Mouse (Mus musculus) liver, embryonic 15.5 days (tissue): ENCODE measurements around the gene Ndufs8. TPM values are rescaled to one million over a fixed set of nuclear protein-coding genes. Genes with fewer than 3 reads are reported as not detected.

Source experiments
- ATAC-seq: fragments of 200-750 bp; cut with Nextera tagmentation; 2 replicates; pipeline ENCODE4 v1.8.0; 2017; ENCODE audit warnings: moderate number of reproducible peaks, mild to moderate bottlenecking, moderate library complexity; ENCODE audit not compliant: insufficient read depth
- H3K27ac ChIP-seq: fragments of 300-500 bp; sonication (generic); replicated peaks from 2 replicates; pipeline ENCODE4 v1.5.1; 2015; ENCODE audit warnings: mild to moderate bottlenecking, inconsistent platforms
- H3K27me3 ChIP-seq: fragments of 300-500 bp; sonication (generic); 2 replicates; pipeline ENCODE4 v1.6.1; 2015; ENCODE audit warnings: mild to moderate bottlenecking, inconsistent platforms
- H3K36me3 ChIP-seq: fragments of 300-500 bp; sonication (generic); replicated peaks from 2 replicates; pipeline ENCODE4 v1.6.1; 2015; ENCODE audit warnings: moderate library complexity, mild to moderate bottlenecking, inconsistent platforms
- H3K4me1 ChIP-seq: fragments of 300-500 bp; sonication (generic); replicated peaks from 2 replicates; pipeline ENCODE4 v1.6.1; 2015; ENCODE audit warnings: inconsistent platforms
- H3K4me2 ChIP-seq: fragments of 300-500 bp; sonication (generic); 2 replicates; pipeline ENCODE4 v1.6.1; 2015; ENCODE audit warnings: moderate library complexity, mild to moderate bottlenecking, inconsistent platforms
- H3K4me3 ChIP-seq: fragments of 300-500 bp; sonication (generic); replicated peaks from 2 replicates; pipeline ENCODE4 v1.5.1; 2015; ENCODE audit warnings: mild to moderate bottlenecking, inconsistent platforms
- H3K9ac ChIP-seq: fragments of 300-500 bp; sonication (generic); 2 replicates; pipeline ENCODE4 v1.6.1; 2015; ENCODE audit warnings: moderate library complexity, mild to moderate bottlenecking, inconsistent platforms
- H3K9me3 ChIP-seq: fragments of 300-500 bp; sonication (generic); replicated peaks from 2 replicates; pipeline ENCODE4 v1.6.1; 2016; ENCODE audit warnings: inconsistent platforms
- WGBS: fragments of 180-500 bp; shearing (Covaris S2); methylation state at CpG from one replicate; pipeline ENCODE4 v1.1.7; 2015; ENCODE audit warnings: mixed read lengths; ENCODE audit not compliant: insufficient replicate concordance; 5-methylcytosine and 5-hydroxymethylcytosine counted together
- polyA plus RNA-seq: library from polyadenylated mRNA; unstranded; fragments of >200 nt; fragmentation: Nextera tagmentation; extraction: Ambion mirVana; gene quantifications from 2 replicates; pipeline ENCODE4 v1.2.1, GENCODE M21; 2015

Ndufs8 gene
- polyA plus RNA-seq, 1 experiment from 2014 or later: 168 TPM

DNA sequence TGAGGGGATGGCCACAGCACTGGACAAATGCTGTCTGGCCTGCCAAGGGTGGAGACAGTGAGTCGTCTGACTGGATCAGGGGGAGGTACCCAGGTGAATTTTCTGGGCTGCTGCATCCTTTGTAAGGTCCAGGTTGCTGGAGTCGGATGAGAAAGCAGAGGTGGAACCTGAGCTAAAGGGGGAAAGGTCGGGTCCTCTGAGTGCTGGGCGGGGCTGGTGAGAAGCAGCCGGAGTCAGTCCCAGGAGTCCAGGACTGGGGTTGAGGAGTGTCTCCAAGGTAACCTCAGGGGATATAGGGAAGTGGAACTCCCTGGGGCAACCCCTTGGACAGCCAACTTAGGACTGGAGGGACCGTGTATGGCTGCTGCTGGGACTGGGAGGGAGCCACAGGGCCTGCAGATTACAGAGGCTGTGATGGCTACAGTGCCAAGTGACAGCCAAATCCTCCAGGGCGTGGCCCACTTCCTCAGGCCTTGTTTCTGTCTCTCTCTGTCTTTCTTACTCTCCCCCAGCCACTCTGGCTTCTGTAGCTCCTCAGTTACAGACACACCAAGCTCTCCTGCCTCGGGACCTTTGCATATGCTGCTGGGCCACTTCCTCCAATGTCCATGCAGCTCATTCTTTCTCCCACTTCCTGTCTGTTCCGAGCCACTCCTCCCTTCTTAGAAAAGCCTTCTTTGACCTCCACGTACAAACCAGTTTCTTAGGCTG, 10.2 kb upstream of the Ndufs8 start:
- Histone ChIP-seq H3K9ac (no peak overlapping the region), H3K27ac (no peak overlapping the region), H3K27me3 (no peaks in the 10 kb centered on the region), H3K36me3 (no peaks in the 10 kb centered on the region), H3K4me1 (peaks cover 37% of the 10 kb centered on the region), H3K4me3 (no peak overlapping the region), H3K9me3 (no peaks in the 10 kb centered on the region), H3K4me2 (no peak overlapping the region)
- no peak for ATAC-seq
- WGBS: 36% methylated on average over 10 of the region's 10 CpGs

DNA sequence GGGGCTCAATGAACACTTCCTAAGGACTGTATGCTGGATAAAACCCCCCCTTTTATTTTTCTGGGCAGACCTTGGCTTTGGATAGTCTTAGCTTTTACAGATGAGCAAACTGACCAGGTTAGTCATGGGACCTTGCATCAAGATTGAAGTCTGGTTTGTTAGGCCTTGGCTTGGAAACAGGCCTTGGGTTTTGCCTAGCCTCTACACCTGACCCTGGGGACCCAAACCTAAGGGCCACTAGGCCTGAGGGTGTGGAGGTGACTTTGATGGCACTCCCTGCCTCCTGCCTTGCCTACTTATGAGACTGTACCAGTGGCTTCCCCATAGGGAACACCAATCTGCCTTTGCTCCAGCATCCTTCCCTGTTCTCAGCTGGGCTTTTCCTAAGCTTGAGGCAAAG, 7.4 kb upstream of the Ndufs8 start:
- Histone ChIP-seq H3K9me3 (no peaks in the 10 kb centered on the region), H3K9ac (no peak overlapping the region), H3K27ac (no peak overlapping the region), H3K36me3 (no peaks in the 10 kb centered on the region), H3K4me3 (no peak overlapping the region), H3K4me2 (no peak overlapping the region), H3K4me1 (peaks cover 25% of the 10 kb centered on the region), H3K27me3 (no peaks in the 10 kb centered on the region)
- ATAC-seq: no peak

- ATAC-seq: no peak
- Histone ChIP-seq H3K27me3 (no peaks in the 10 kb centered on the region), H3K9me3 (no peaks in the 10 kb centered on the region), H3K27ac (no peak overlapping the region), H3K9ac (no peak overlapping the region), H3K4me2 (no peak overlapping the region), H3K36me3 (no peaks in the 10 kb centered on the region), H3K4me1 (peaks cover 30% of the 10 kb centered on the region), H3K4me3 (no peak overlapping the region)
- 71% methylated on average over 11 of the region's 11 CpGs for WGBS
These were observed 4.2 kb upstream of the Ndufs8 start for GRCm38 (mm10) chr19:3916727-3917126.

DNA sequence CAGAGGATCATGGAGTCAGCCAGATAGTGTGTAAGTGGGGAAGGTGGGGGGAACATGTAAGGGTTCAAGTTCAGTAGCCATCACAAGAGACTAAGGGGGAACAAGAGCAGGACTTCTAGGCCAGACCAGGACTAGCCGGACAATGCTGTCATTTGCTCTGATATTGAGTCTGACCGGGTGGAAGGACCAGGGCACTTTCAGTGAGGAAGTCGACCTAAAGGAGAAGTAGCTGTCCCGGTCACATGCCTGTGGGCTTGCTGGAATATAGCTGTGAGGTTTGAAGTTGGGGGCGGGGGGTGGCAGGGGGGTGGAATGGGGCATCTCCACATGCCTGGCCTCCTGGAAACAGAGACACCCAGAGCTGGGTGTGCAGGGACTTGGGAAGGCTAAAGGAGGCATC, 2.0 kb upstream of the Ndufs8 start:
- H3K9me3 ChIP-seq: no peaks in the 10 kb centered on the region
- H3K9ac ChIP-seq: no peak overlapping the region
- H3K4me3 ChIP-seq: no peak overlapping the region
- H3K4me2 ChIP-seq: peak overlapping the region; percentile 87; the same call in 1 of the 2 replicates
- no peaks in the 10 kb centered on the region for H3K27me3 ChIP-seq
- H3K4me1 ChIP-seq: peaks cover 48% of the 10 kb centered on the region
- peaks cover 18% of the 10 kb centered on the region for H3K36me3 ChIP-seq
- H3K27ac ChIP-seq: peak overlapping the region; percentile 41; the same call in 1 of the 2 replicates
- 33% methylated on average over 5 of the region's 5 CpGs for WGBS
- ATAC-seq: no peak

DNA sequence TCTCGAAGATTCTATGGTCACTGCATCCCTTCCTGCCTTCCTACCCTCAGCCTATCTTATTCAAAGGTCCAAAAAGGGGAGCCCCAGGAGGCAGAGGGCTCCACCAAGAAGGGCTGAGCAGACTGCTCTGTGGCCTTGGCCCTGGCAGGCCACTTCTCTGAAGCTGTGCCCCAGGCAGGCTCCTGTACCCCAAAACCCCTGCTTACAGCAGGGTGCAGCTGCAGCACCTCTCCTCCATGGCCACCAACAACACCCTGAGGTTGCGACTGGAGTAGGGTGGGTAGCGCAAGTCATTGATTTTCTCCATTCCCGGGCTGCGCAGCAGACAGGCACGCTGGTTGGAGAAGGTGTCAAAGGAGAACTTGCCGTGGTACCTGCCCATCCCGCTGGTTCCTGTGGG, 1.1 kb upstream of the Ndufs8 start:
- peaks cover 48% of the 10 kb centered on the region for H3K4me1 ChIP-seq
- H3K4me2 ChIP-seq: peak overlapping the region; percentile 87
- H3K4me3 ChIP-seq: peak overlapping the region; percentile 77
- H3K27me3 ChIP-seq: no peaks in the 10 kb centered on the region
- H3K27ac ChIP-seq: peak overlapping the region; percentile 78
- no peaks in the 10 kb centered on the region for H3K9me3 ChIP-seq
- ATAC-seq: no peak
- peak overlapping the region; percentile 61 for H3K9ac ChIP-seq
- peaks cover 26% of the 10 kb centered on the region for H3K36me3 ChIP-seq
- 66% methylated on average over 8 of the region's 8 CpGs for WGBS

DNA sequence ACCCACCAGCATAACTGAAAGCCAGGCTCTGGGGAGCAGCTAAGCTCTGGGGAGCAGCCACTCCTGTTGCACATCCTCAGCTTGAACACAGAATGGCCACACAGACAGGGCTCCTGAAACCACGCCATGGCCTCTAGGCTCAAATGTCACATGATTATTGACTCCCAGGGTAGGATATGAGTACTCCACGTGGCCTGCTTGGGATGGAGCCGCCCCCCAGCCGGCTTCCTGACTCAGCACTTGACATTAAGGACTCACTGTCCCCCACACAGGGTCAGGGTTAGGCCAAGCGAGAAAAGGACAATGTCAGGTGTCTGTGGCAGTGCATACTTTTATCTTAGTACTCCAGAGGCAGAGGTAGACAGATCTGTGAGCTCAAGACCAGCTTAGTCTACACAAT, 2.4 kb downstream of the Ndufs8 start:
- 56% methylated on average over 5 of the region's 5 CpGs for WGBS
- peaks cover 79% of the 10 kb centered on the region for H3K4me1 ChIP-seq

DNA sequence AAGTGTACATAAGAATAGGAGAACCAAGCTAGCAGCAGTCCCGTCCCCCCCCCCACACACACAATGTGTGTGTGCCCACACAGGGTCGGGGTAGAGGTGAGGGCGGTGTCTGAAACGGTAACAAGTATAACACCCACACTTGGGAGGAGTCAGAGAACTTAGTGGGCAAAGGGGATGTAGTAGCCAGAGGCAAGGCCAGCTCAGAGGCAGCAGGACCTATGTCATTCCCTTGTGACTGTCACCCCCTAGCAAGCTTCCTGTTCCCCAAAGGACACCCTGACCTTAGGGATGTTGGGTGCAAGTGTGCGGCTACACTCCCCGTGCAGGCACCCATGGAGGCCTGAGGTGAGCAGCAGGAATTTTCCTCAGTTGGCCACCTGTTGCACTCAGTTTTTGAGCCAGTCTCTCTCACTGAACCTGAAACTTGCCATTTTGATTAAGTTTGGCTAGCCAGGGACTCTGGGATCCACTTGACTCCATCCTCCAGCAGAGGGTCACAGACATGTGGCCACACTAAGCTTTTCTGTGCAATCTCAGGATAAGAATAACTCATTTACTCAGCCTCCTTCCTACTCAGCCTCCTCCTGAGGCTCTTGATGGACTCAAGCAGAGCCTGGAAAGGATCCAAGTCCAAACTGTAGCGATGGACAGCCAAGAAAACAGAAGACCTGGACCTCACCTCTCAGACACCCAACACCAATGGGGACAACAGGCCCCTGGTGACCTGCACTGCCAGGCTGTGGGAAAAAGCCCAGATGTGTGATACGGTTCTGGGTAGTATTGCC, 4.5 kb downstream of the Ndufs8 start:
- Histone ChIP-seq H3K4me1 (peaks cover 79% of the 10 kb centered on the region), H3K36me3 (peaks cover 43% of the 10 kb centered on the region), H3K4me2 (peak overlapping the region; percentile 95), H3K4me3 (peak overlapping the region; percentile 65), H3K9me3 (no peaks in the 10 kb centered on the region), H3K27ac (peak overlapping the region; percentile 80), H3K9ac (0 out of 2 replicates have a peak overlapping the region, but pooled peaks have one; percentile 63), H3K27me3 (no peaks in the 10 kb centered on the region)
- no peak for ATAC-seq
- 54% methylated on average over 8 of the region's 8 CpGs for WGBS

More for the DNA sequence above, 2.4 kb downstream of the Ndufs8 start:
- peaks cover 32% of the 10 kb centered on the region for H3K36me3 ChIP-seq
- H3K27me3 ChIP-seq: no peaks in the 10 kb centered on the region
- H3K27ac ChIP-seq: no peak overlapping the region
- ATAC-seq: no peak
- no peak overlapping the region for H3K4me2 ChIP-seq
- no peak overlapping the region for H3K4me3 ChIP-seq
- H3K9me3 ChIP-seq: no peaks in the 10 kb centered on the region
- H3K9ac ChIP-seq: no peak overlapping the region

DNA sequence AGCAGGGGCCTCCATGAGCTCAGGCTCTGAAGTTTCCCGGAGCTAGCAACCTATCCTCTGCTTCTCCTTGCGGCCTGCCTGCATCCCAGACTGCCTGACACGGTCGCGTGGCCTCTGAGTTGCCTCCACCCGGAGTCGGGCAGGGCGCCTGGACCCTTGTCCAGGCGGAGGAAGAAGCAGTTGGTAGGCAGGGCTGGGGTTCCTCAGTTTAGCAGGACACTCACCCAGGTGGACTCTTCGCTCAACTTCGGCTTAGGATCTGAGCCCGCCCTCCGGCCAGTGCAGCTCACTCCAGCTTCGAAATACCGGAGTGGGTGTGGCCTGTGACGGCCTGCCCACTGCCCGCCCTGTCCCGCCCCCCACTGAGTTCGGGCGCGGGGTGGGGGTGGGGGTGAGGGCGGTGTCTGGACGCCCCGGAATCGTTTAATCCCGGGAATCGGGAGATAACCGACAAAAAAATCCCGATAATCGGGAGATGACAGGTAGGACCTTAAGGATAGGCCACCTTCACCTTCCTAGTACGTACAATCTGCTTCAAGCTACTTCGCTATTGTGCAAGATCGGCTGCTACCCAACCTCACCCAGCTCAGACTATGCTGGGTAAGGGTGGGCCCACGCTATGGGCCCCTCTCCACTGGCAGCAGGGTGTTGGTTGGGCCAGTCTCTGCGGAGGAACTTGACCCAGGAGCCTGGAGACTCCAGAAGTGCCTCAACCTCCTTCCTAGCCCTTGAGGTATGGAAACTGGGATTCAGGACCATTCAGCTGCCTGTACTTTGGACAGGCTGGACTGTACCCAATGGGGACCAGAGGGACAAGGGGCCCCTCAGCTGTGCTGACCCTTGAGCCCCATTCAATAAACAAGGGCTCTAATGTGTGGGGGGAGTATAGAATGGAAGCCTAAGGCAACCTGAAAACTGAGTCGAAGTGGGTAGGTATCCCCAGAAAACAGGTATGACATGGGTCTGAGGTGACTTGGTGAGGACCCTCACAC, 5.5 kb downstream of the Ndufs8 start, which contains the start of gene Tcirg1:
Gene Tcirg1 (minus strand): TSS at position 339 of the 992 bp plus-strand sequence.
- Histone ChIP-seq H3K27ac (peak within 1 kb of the TSS; percentile 80), H3K36me3 (peaks cover 53% of the 10 kb centered on the region), H3K4me3 (peak within 1 kb of the TSS; percentile 65), H3K4me2 (peak within 1 kb of the TSS; percentile 95), H3K9me3 (no peaks in the 10 kb centered on the region), H3K4me1 (peaks cover 81% of the 10 kb centered on the region), H3K9ac (peak within 1 kb of the TSS; percentile 63), H3K27me3 (no peaks in the 10 kb centered on the region)
- 3% methylated on average over 36 of the region's 36 CpGs for WGBS
- ATAC-seq: peak; percentile 81

DNA sequence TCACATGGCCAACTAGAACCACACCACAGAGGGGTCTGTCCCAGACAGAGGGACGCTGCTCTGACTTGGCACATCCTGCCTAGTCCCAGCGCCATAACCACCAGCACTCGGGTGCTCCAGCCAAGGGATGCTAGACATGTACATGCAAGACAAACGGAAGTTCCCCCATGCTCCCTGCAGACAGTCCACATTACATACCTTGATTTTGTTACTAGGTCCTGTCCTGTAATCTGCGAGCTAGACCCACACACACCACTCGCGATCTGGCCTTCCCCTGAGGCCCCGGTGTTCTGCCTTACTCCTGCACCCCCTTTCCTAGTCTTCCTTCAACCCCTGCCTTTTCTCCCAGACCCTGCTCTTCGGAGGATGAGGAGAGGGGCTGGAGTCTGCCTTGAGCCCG, 6.2 kb downstream of the Ndufs8 start:
- Histone ChIP-seq H3K4me3 (peak overlapping the region; percentile 65), H3K36me3 (peaks cover 61% of the 10 kb centered on the region), H3K9me3 (no peaks in the 10 kb centered on the region), H3K27ac (peak overlapping the region; percentile 79), H3K27me3 (no peaks in the 10 kb centered on the region), H3K4me1 (peaks cover 79% of the 10 kb centered on the region), H3K4me2 (peak overlapping the region; percentile 95), H3K9ac (peak overlapping the region; percentile 63)
- 2% methylated on average over 10 of the region's 10 CpGs for WGBS
- ATAC-seq: 0 out of 2 replicates have a peak, but pooled peaks have one; percentile 0

- H3K27me3 ChIP-seq: no peaks in the 10 kb centered on the region
- H3K36me3 ChIP-seq: peaks cover 52% of the 10 kb centered on the region
- 11% methylated on average over 6 of the region's 6 CpGs for WGBS
- peaks cover 70% of the 10 kb centered on the region for H3K4me1 ChIP-seq
- ATAC-seq: no peak
- peak overlapping the region; percentile 79 for H3K27ac ChIP-seq
- H3K4me2 ChIP-seq: peak overlapping the region; percentile 95
- peak overlapping the region; percentile 65 for H3K4me3 ChIP-seq
- H3K9ac ChIP-seq: peak overlapping the region; percentile 63; the same call in 1 of the 2 replicates
- no peaks in the 10 kb centered on the region for H3K9me3 ChIP-seq
These were observed 7.2 kb downstream of the Ndufs8 start for GRCm38 (mm10) chr19:3905261-3905969.
